Mouse (Mus musculus): ENCODE measurements around the gene Aldh8a1. TPM values are rescaled to one million over a fixed set of nuclear protein-coding genes. Genes with fewer than 3 reads are reported as not detected.

Gene Aldh8a1
- total and polyA plus RNA-seq, 2 experiments from 2014 or later, result not detected

DNA sequence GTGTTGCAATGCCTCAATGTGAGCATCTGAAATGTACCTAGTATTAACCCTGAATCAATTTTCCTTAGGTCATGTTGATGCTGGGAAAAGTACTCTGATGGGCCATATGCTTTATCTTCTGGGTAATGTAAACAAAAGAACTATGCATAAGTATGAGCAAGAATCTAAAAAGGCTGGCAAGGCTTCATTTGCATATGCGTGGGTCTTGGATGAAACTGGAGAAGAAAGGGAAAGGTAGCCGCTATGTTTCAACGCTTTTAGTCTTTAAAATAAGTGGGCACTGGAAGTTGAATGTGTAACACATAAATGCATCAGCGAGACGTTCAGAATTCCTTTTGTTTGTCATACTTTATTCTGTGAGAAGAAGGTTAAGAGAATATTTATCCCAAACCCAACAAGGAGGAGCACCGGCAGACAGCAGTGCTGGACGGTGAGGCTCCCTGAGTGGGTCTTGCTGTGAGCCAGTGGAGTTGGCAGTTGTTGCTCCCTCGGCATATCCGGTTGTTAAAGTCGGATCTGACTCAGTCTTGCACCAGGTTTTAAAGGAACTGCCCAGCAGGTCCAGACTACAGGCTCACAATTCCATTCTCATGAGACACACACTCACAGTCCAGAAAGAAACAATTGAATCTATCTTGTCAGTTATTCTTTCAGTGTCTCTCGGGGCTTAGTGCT is 34.6 kb upstream of the Aldh8a1 start:
- WGBS, result 84% methylated on average over 11 of the region's 11 CpGs
- Histone ChIP-seq H3K27me3 (ENCODE audit: insufficient read depth, low read length) (no peaks in the 10 kb centered on the region), H3K9me3 (ENCODE audit: low read length) (no peaks in the 10 kb centered on the region), H3K36me3 (ENCODE audit: insufficient read depth, low read length) (peaks cover 33% of the 10 kb centered on the region; the same call in 1 of the 2 replicates), H3K4me1 (ENCODE audit: insufficient read depth, low read length) (no peaks in the 10 kb centered on the region), H3K4me3 (ENCODE audit: low read length) (no peak overlapping the region), H3K4me2 (ENCODE audit: low read depth, low read length) (no peak overlapping the region), H3K27ac (no peak overlapping the region), H3K9ac (replicated peaks; ENCODE audit: low read length) (no peak overlapping the region)
- DNase-seq (ENCODE audit: low spot score) (no peak), ATAC-seq (no peak)
- TF ChIP-seq CTCF (IDR thresholded peaks at IDR 0.05; ENCODE audit: low read depth), result no peak

DNA sequence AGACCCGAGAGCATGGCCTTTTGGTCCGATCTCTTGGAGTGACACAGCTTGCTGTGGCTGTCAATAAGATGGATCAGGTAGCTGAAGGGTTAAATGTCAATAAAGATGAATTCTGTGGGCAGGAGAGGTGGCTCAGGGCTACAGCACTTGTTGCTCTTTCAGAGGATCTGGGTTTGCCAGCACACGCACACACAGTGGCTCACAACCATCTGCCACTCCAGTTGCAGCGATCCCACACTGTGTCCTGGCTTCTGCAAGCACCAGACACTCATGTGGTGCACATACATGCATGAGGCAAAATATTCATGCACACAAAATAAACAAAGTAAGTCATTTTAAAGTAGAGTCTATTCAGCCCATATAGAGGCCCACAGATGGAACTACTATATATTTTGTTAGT is 29.8 kb upstream of the Aldh8a1 start:
- no peak overlapping the region for H3K27ac ChIP-seq
- peak; percentile 62; the same call in 1 of the 2 replicates for ATAC-seq
- no peak overlapping the region for H3K9ac ChIP-seq (replicated peaks; ENCODE audit: low read length)
- TF ChIP-seq CTCF (IDR thresholded peaks at IDR 0.05; ENCODE audit: low read depth), result no peak
- no peak overlapping the region for H3K4me3 ChIP-seq (ENCODE audit: low read length)
- H3K27me3 ChIP-seq (ENCODE audit: insufficient read depth, low read length), result no peaks in the 10 kb centered on the region
- H3K4me2 ChIP-seq (ENCODE audit: low read depth, low read length), result no peak overlapping the region
- WGBS, result 72% methylated on average over 4 of the region's 4 CpGs
- H3K36me3 ChIP-seq (ENCODE audit: insufficient read depth, low read length), result peaks cover 35% of the 10 kb centered on the region
- peak; percentile 20 for DNase-seq (ENCODE audit: low spot score)
- no peaks in the 10 kb centered on the region for H3K9me3 ChIP-seq (ENCODE audit: low read length)
- no peaks in the 10 kb centered on the region for H3K4me1 ChIP-seq (ENCODE audit: insufficient read depth, low read length)

DNA sequence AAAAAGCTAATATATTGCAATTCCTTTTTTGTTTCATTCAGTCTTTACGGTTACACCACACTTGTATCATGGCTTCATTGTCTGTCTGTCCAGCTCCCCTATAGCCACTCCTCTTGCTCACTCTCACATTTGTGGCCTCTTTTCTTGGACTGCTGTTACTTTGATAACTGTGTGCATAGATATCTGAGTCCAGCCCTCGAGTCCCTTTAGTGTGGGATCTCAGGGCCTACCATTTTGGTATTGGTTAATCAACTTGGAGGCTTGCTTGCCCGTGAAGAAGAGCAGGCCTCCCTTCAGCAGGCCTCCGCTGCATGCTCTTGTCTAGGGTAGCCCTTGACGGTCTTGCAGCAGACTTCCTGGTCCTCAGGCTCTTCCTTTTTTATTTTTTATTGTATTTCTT is 27.6 kb upstream of the Aldh8a1 start:
- H3K27ac ChIP-seq, result no peak overlapping the region
- H3K4me3 ChIP-seq (ENCODE audit: low read length), result no peak overlapping the region
- H3K4me1 ChIP-seq (ENCODE audit: insufficient read depth, low read length), result no peaks in the 10 kb centered on the region
- ATAC-seq, result no peak
- H3K9me3 ChIP-seq (ENCODE audit: low read length), result no peaks in the 10 kb centered on the region
- H3K9ac ChIP-seq (replicated peaks; ENCODE audit: low read length), result no peak overlapping the region
- 95% methylated on average over 5 of the region's 5 CpGs for WGBS
- peaks cover 38% of the 10 kb centered on the region for H3K36me3 ChIP-seq (ENCODE audit: insufficient read depth, low read length)
- no peak overlapping the region for H3K4me2 ChIP-seq (ENCODE audit: low read depth, low read length)
- DNase-seq (ENCODE audit: low spot score), result no peak
- no peaks in the 10 kb centered on the region for H3K27me3 ChIP-seq (ENCODE audit: insufficient read depth, low read length)
- no peak for TF ChIP-seq CTCF (IDR thresholded peaks at IDR 0.05; ENCODE audit: low read depth)

DNA sequence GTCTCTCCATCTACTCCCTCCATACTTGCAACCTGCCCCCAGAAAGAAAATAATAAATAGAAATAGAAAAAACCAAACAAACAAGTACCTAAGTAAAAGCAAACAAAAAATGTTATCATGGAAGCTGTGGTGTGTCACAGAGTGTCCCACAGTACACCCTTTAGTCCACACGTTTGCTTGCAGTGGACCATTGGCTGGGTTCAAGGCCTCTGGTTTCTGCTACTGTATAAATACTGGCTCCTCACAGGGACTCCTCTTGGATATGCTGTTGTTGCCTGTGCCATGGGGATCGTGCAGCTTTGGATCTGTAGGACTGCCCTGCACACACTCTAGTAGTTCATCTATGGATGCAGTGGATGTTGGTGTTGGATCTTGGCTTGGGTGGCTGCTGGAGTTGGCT is 27.1 kb upstream of the Aldh8a1 start:
- H3K4me3 ChIP-seq (ENCODE audit: low read length), result no peak overlapping the region
- H3K9ac ChIP-seq (replicated peaks; ENCODE audit: low read length), result no peak overlapping the region
- 93% methylated on average over 2 of the region's 2 CpGs for WGBS
- H3K36me3 ChIP-seq (ENCODE audit: insufficient read depth, low read length), result peaks cover 37% of the 10 kb centered on the region
- no peak for ATAC-seq
- no peaks in the 10 kb centered on the region for H3K27me3 ChIP-seq (ENCODE audit: insufficient read depth, low read length)
- no peak for TF ChIP-seq CTCF (IDR thresholded peaks at IDR 0.05; ENCODE audit: low read depth)
- H3K27ac ChIP-seq, result no peak overlapping the region
- no peaks in the 10 kb centered on the region for H3K9me3 ChIP-seq (ENCODE audit: low read length)
- DNase-seq (ENCODE audit: low spot score), result no peak
- H3K4me1 ChIP-seq (ENCODE audit: insufficient read depth, low read length), result no peaks in the 10 kb centered on the region
- H3K4me2 ChIP-seq (ENCODE audit: low read depth, low read length), result no peak overlapping the region

DNA sequence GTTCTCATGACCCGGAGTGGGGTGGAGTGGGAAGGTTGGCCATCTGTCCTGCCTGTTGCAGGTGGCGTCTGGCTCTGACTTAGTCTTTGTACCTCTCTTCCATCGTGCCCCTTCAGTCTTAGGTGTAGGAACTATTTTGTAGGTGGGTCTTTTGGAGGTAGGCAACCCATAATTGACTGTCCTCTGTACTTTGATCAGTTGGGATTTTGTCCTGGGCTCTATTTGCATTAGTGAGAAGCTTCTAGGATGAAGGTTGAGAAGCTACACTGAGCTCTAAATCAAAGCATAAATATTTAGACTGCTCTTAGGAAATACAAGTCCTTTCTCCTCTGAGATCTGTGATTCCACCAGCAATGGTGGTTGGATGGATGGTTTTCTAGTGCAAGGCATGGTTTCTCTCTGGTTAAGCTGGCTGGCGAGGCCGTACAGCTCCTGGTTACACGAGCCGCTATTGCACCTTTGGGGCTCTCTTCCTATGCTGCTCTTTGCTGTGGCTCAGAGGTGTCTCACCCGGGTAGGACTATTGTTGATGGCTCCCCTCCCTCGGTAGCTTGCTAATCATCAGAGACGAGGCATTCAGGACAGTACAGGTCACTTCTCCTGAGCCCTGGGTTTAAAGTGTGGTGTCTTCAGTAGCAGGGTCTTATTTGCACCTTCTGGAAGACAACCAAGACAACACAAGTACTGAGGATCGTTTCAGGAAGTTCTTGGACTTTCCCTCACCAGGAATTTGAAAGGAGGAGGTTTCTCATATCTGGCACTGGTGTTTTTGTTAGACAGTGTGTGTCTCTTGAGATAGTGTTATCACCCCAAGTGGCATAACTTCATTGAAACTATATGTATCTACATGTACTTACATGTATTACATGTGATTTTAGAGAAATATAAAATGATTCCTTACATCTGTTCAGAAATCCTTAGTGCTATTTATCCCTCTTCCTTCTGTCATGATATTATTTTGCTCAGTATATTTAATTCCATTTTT is 26.3 kb upstream of the Aldh8a1 start:
- H3K9ac ChIP-seq (replicated peaks; ENCODE audit: low read length), result no peak overlapping the region
- no peak for TF ChIP-seq CTCF (IDR thresholded peaks at IDR 0.05; ENCODE audit: low read depth)
- H3K27ac ChIP-seq, result no peak overlapping the region
- no peaks in the 10 kb centered on the region for H3K27me3 ChIP-seq (ENCODE audit: insufficient read depth, low read length)
- H3K4me3 ChIP-seq (ENCODE audit: low read length), result no peak overlapping the region
- H3K4me2 ChIP-seq (ENCODE audit: low read depth, low read length), result no peak overlapping the region
- ATAC-seq, result no peak
- 91% methylated on average over 11 of the region's 11 CpGs for WGBS
- no peaks in the 10 kb centered on the region for H3K9me3 ChIP-seq (ENCODE audit: low read length)
- no peak for DNase-seq (ENCODE audit: low spot score)
- no peaks in the 10 kb centered on the region for H3K4me1 ChIP-seq (ENCODE audit: insufficient read depth, low read length)
- H3K36me3 ChIP-seq (ENCODE audit: insufficient read depth, low read length), result peaks cover 29% of the 10 kb centered on the region

DNA sequence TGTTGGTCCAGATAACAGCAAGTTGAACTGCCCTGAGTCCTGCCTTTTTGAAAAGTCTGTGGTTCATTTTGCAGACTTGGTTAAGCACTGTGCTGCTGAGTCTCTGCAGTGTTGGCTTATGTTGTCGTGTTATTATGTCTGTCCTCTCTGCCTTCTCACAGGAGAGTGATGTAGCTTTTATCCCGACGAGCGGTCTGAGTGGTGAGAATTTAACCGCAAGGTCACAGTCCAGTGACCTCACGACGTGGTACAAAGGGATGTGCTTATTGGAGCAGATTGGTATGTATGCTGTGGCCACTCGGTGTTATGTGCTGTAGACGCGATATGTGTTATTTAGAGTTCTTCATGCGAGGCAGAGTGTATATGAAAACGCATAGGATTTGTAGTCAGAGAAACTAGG is 25.3 kb upstream of the Aldh8a1 start:
- no peak overlapping the region for H3K27ac ChIP-seq
- WGBS, result 57% methylated on average over 12 of the region's 12 CpGs
- no peak overlapping the region for H3K4me3 ChIP-seq (ENCODE audit: low read length)
- no peak overlapping the region for H3K4me2 ChIP-seq (ENCODE audit: low read depth, low read length)
- ATAC-seq (no peak), DNase-seq (ENCODE audit: low spot score) (no peak)
- H3K9ac ChIP-seq (replicated peaks; ENCODE audit: low read length), result no peak overlapping the region
- H3K4me1 ChIP-seq (ENCODE audit: insufficient read depth, low read length), result no peaks in the 10 kb centered on the region
- TF ChIP-seq CTCF (IDR thresholded peaks at IDR 0.05; ENCODE audit: low read depth), result no peak
- H3K36me3 ChIP-seq (ENCODE audit: insufficient read depth, low read length), result peaks cover 29% of the 10 kb centered on the region
- no peaks in the 10 kb centered on the region for H3K27me3 ChIP-seq (ENCODE audit: insufficient read depth, low read length)
- H3K9me3 ChIP-seq (ENCODE audit: low read length), result no peaks in the 10 kb centered on the region
